Mouse (Mus musculus): ENCODE measurements around the gene Tmem203. TPM values are rescaled to one million over a fixed set of nuclear protein-coding genes. Genes with fewer than 3 reads are reported as not detected.
A peak's percentile ranks its signal among the peaks of the same experiment; 100 is the strongest.

The Tmem203 gene
- 10 to 100 TPM in 1 of 2 experiments, 1 to 10 TPM in 1; 9.5 to 10.4 TPM for polyA plus RNA-seq (2017; shearing (Covaris generic))

- ATAC-seq: peak; percentile 89
These were observed at the start of gene Tmem203 for GRCm38 (mm10) chr2:25255284-25255779. Tmem203 (plus strand) TSS chr2:25255439.

GRCm38 (mm10) chr2:25207593-25207992, 47.6 kb upstream of the Tmem203 start:
- no peak for ATAC-seq

DNA sequence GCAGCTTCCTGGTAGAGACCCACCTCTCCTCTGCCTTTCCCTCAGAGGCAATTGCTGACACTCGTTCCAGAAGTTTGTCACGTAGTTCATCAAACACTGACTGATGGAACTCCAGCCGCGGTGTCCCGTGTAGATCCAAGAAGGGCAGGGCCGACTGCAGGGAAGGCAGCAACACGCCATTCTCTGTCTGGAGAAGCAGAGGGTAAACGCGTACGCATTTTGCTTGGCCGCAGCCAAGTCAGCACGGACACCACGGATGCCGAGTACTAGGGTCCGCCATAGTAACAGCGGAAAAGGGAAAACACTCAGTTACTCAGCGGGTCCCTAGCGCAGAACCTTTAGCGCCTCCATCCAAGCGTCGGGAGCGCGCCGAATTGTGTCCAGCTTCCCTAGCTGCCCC, 44.6 kb upstream of the Tmem203 start:
- ATAC-seq: peak; percentile 20

GRCm38 (mm10) chr2:25211121-25211670, 44.0 kb upstream of the Tmem203 start, which contains the start of gene Nelfb:
Nelfb (minus strand) TSS chr2:25211489.
- ATAC-seq: peak; percentile 98

DNA sequence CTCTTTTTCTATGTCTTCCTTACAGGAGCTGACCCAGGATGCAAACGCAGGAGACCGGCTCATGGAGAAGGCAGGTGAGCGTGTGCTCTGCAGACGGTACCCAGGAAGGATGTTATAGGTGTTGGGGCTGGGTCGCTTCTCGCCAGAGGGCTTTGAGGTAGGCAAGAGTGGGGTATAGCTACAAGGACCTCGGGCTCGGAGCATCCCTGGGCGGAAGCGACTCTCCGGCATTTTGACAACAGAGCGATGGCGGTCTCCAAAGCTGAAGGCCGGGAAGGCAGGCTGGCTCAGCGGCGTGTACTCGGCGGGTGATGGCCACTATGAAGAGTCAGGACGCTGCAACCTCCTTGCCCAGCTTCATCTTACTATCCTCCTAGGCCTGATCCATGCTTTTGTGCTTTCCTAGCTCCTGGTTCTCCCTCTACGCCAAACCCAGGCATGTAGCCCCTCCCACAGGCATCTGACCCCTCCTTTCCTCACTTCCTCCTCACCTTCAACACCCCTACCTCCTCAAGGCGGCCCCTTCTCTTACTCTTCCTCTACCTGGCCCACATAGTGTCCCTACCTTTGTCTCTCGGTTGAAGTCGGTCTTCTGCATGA, 41.9 kb upstream of the Tmem203 start:
- no peak for ATAC-seq

DNA sequence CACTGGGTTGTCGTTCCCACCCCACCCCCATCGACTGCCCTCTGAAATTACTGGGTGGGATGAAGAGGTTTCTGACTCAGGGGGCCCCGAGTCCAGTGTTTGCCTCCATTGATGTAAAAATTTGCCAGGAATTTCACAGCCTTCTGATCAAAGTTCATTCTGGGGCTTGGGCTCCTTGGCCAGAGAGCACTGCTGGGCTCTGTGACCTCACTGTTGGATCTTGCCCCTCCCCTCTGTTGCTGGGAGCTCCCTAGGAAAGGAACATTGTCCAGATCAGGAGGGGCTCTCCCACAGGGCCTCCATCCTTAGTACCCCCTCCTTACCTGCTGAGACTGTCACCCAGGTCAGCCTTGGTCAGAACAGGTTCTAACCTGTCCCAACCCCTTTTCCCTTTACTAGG, 40.8 kb upstream of the Tmem203 start, which contains the start of gene Stpg3:
Gene Stpg3 (minus strand): TSS at position 194 of the 400 bp plus-strand sequence.
- no peak for ATAC-seq

- ATAC-seq: no peak
These were observed 37.6 kb upstream of the Tmem203 start for GRCm38 (mm10) chr2:25217666-25218065.

DNA sequence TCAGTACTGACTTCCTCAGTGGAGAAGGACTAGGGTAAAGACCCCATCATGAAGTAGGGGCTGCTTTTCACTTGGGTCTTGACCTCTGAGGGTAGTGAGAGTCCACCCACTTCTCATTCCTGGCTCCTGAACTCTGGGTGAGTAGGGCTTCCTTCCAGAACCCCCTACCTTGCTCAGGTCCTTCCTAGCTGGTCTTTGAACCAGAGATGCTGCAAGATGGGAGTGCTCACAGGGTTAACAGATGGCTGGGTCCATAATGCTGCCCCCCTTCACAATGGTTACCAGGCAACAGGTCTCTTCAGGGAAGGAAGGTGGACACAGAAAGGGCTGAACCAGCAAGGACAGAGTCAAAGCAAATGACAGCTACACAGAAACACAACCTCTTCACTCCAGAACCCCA, 36.8 kb upstream of the Tmem203 start, which contains the start of gene Fam166a:
Gene Fam166a (plus strand): TSS at position 301 of the 400 bp plus-strand sequence.
- no peak for ATAC-seq

DNA sequence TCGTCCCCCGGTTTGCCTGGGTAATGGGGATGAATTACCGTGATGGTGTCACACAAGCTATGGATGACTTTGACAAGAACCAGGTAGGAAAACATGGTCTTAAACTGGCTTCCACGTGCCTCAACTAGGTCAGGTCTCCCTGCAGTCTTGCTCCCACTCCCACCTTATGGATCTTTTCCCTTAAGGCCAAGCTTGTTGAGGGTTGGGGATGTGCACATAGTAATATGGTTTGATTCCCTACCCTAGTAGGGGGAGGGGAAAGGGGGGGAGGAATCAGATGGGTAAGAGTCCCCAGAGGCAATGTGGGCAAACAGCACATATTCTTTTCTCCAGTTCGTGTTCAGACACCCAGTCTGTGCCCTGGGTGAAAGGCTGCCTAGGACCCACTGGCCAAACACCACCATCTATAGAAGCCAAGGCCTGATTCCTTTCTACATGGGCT, 33.9 kb upstream of the Tmem203 start:
- ATAC-seq: no peak

GRCm38 (mm10) chr2:25223681-25224491, 31.4 kb upstream of the Tmem203 start:
- ATAC-seq: peak; percentile 12

DNA sequence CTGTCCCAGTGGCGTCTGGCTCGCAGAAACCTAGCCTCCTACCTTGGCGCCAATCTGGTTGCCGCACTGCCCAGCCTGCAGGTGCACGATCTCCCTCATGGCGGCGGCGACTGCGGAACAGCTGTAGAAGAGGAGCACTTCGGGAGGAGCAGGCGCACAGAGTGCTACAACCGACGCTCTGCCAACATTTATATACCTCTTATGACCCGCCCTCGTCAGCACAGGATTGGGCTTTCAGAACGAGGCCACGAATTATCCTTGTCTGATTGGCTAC, 30.8 kb upstream of the Tmem203 start, which contains the start of gene Tubb4b:
Gene Tubb4b (minus strand): TSS at position 211 of the 274 bp plus-strand sequence.
- ATAC-seq: no peak

- peak; percentile 86 for ATAC-seq
These were observed 30.2 kb upstream of the Tmem203 start for GRCm38 (mm10) chr2:25224766-25225752.

GRCm38 (mm10) chr2:25225811-25226379, 29.3 kb upstream of the Tmem203 start:
- no peak for ATAC-seq

DNA sequence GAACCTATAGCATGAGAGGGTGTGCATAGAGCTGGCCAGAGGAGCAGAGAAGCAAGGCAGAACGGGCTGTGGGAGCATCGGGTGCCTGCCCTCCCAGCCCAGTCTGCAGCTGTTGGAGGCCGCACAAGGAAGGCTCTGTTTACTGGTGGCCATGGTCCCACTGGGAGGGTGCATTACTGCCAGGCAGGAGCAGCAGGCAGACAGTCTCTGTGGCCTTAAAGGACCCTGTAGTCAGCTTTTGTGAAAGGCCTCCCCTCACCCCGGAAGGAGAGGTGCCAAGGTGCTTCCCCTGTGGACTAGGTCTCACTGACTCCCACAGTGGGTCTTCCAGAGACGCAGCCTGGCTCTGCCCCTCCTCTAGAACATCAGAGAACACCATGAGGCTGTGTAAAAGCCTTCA, 28.4 kb upstream of the Tmem203 start:
- no peak for ATAC-seq

DNA sequence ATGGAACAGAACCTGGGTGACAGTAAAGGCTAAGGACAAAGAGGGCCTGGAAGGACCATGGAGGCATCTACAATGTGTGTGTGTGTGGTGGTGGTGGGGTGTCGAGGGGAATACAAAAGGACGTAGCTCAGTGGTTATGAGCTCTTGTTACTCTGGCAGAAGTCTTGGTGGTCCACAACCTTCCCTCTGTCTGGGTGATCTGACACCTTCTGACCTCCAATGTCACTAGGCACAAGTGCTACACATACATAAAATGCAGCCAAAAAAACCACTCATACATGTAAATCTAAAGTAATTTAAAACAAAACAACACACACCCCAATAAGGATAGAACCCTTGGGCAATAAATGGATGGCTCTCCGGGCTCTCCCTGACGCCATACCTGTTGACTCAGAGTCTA, 27.8 kb upstream of the Tmem203 start:
- no peak for ATAC-seq

GRCm38 (mm10) chr2:25228431-25228889, 26.8 kb upstream of the Tmem203 start:
- ATAC-seq: peak; percentile 52

- no peak for ATAC-seq
These were observed 26.2 kb upstream of the Tmem203 start for GRCm38 (mm10) chr2:25228995-25229530.

DNA sequence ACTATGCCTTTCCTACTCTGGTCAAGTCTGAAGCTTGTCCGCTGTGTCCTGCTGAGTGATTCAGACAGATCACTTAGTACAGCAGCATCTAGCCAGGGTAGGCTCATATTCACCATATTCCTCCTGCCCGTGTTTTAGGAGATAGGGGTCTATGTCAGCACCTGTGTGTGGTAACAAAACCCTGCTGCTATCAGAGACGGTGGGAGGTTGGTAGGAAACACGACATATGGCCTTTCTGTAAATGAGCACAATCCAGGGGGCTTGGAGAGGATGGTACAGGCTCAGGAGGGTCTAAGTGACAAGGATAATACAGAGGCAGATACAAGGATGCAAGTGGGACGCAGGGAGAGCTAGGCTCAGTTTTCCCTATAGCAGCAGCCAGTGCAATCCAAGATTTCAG, 25.7 kb upstream of the Tmem203 start:
- ATAC-seq: no peak

DNA sequence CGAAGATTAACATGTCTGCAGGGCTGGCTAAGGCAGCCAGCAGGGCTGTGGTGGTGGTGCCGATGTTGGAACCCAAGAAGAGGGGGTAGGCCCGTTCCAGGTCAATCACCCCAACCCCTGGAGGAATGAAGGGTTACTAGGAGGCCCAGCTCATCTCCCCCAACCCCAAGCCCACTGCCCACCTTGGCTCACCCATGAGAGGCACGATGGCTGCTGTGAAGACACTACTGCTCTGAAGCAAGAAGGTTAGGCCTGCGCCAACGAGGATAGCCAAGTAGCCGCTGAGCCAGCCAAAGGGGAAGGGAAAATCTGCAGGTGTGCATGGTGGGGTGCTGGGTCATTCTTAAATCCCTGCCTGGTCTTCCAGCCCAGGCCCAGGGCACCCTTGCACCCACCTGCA, 24.7 kb upstream of the Tmem203 start:
- no peak for ATAC-seq

GRCm38 (mm10) chr2:25231038-25231437, 24.2 kb upstream of the Tmem203 start:
- ATAC-seq: no peak

- no peak for ATAC-seq
These were observed 21.8 kb upstream of the Tmem203 start for GRCm38 (mm10) chr2:25233421-25233820.

All from CD4-positive, CD25-positive, alpha-beta regulatory T cell, adult 4 months (primary cell).